Mouse (Mus musculus) midbrain, embryonic 16.5 days (tissue): ENCODE measurements around the gene Hmbs. TPM values are rescaled to one million over a fixed set of nuclear protein-coding genes. Genes with fewer than 3 reads are reported as not detected.
"Not testable (repeated sequence)": the region's sequence is repeated elsewhere in the genome, so short reads cannot be mapped to it uniquely, and the experiment has no call there.

ENCODE experiments used
- ATAC-seq: fragments of 200-750 bp; cut with Nextera tagmentation; 2 replicates; pipeline ENCODE4 v1.8.0; 2017; ENCODE audit warnings: moderate TSS enrichment
- H3K27ac ChIP-seq: fragments of 300-500 bp; sonication (generic); 2 replicates; pipeline ENCODE4 v1.5.1; 2014; ENCODE audit warnings: mild to moderate bottlenecking, low read length, mixed read lengths
- H3K27me3 ChIP-seq: fragments of 300-500 bp; sonication (generic); 2 replicates; pipeline ENCODE4 v1.6.1; 2014; ENCODE audit warnings: low read depth, low read length, mixed read lengths; ENCODE audit not compliant: control insufficient read depth, insufficient read depth
- H3K36me3 ChIP-seq: fragments of 300-500 bp; sonication (generic); 2 replicates; pipeline ENCODE4 v1.6.1; 2014; ENCODE audit warnings: mild to moderate bottlenecking, low read length, moderate library complexity, mixed read lengths; ENCODE audit not compliant: control insufficient read depth, insufficient read depth
- H3K4me1 ChIP-seq: fragments of 300-500 bp; sonication (generic); 2 replicates; pipeline ENCODE4 v1.6.1; 2014; ENCODE audit warnings: mild to moderate bottlenecking, low read length, mixed read lengths; ENCODE audit not compliant: control insufficient read depth, insufficient read depth
- H3K4me2 ChIP-seq: fragments of 300-500 bp; sonication (generic); 2 replicates; pipeline ENCODE4 v1.6.1; 2014; ENCODE audit warnings: mild to moderate bottlenecking, low read length, mixed read lengths
- H3K4me3 ChIP-seq: fragments of 300-500 bp; sonication (generic); 2 replicates; pipeline ENCODE4 v1.5.1; 2014; ENCODE audit warnings: low read depth, mild to moderate bottlenecking, low read length, moderate library complexity, mixed read lengths
- H3K9ac ChIP-seq: fragments of 300-500 bp; sonication (generic); 2 replicates; pipeline ENCODE4 v1.6.1; 2014; ENCODE audit warnings: low read depth, low read length, mixed read lengths
- H3K9me3 ChIP-seq: fragments of 300-500 bp; sonication (generic); replicated peaks from 2 replicates; pipeline ENCODE4 v1.6.1; 2014; ENCODE audit warnings: mild to moderate bottlenecking, low read length, mixed read lengths; ENCODE audit not compliant: control insufficient read depth, poor library complexity, severe bottlenecking
- WGBS: fragments of 180-500 bp; shearing (Covaris S2); extraction: QIAGEN DNeasy Blood & Tissue Kit; methylation state at CpG from one replicate; pipeline ENCODE4 v1.1.7; 2014; 5-methylcytosine and 5-hydroxymethylcytosine counted together
- polyA plus RNA-seq: library from polyadenylated mRNA; unstranded; fragments of >200 nt; fragmentation: Nextera tagmentation; extraction: Ambion mirVana; gene quantifications from 2 replicates; pipeline ENCODE4 v1.2.1, GENCODE M21; 2015

The Hmbs gene
- polyA plus RNA-seq, 1 experiment from 2014 or later = 54.7 TPM

- ATAC-seq, H3K4me2 ChIP-seq, H3K4me3 ChIP-seq, H3K27ac ChIP-seq, H3K36me3 ChIP-seq, H3K9ac ChIP-seq, H3K27me3 ChIP-seq, H3K9me3 ChIP-seq: not testable (repeated sequence)
- WGBS = 87% methylated on average over 2 of the region's 2 CpGs
- peaks cover 17% of the 10 kb centered on the region for H3K4me1 ChIP-seq
These were observed 33.3 kb upstream of the Hmbs start for GRCm38 (mm10) chr9:44377335-44377734.

GRCm38 (mm10) chr9:44376141-44376540 lies 32.1 kb upstream of the Hmbs start:
- 91% methylated on average over 6 of the region's 6 CpGs for WGBS
- no peak for ATAC-seq
- Histone ChIP-seq H3K9ac (no peak overlapping the region), H3K27me3 (no peaks in the 10 kb centered on the region), H3K4me1 (peaks cover 17% of the 10 kb centered on the region), H3K27ac (no peak overlapping the region), H3K4me2 (no peak overlapping the region), H3K4me3 (no peak overlapping the region), H3K36me3 (no peaks in the 10 kb centered on the region), H3K9me3 (no peaks in the 10 kb centered on the region)

- no peak overlapping the region for H3K27ac ChIP-seq
- H3K27me3 ChIP-seq = no peaks in the 10 kb centered on the region
- no peaks in the 10 kb centered on the region for H3K9me3 ChIP-seq
These were observed 29.4 kb upstream of the Hmbs start for GRCm38 (mm10) chr9:44373386-44373785.

GRCm38 (mm10) chr9:44364480-44364879 lies 20.5 kb upstream of the Hmbs start:
- Histone ChIP-seq H3K27me3 (no peaks in the 10 kb centered on the region), H3K9me3 (no peaks in the 10 kb centered on the region), H3K9ac (no peak overlapping the region), H3K36me3 (no peaks in the 10 kb centered on the region), H3K27ac (no peak overlapping the region), H3K4me2 (no peak overlapping the region), H3K4me3 (no peak overlapping the region), H3K4me1 (peaks cover 8% of the 10 kb centered on the region)
- no peak for ATAC-seq
- WGBS = 62% methylated on average over 3 of the region's 3 CpGs

More at GRCm38 (mm10) chr9:44373386-44373785, 29.4 kb upstream of the Hmbs start:
- H3K9ac ChIP-seq = no peak overlapping the region
- no peak overlapping the region for H3K4me2 ChIP-seq
- H3K36me3 ChIP-seq = no peaks in the 10 kb centered on the region
- no peak overlapping the region for H3K4me3 ChIP-seq
- H3K4me1 ChIP-seq = peaks cover 3% of the 10 kb centered on the region
- no peak for ATAC-seq

GRCm38 (mm10) chr9:44361931-44362330 lies 17.9 kb upstream of the Hmbs start:
- H3K36me3 ChIP-seq, H3K27me3 ChIP-seq, H3K4me1 ChIP-seq, H3K9me3 ChIP-seq: not testable (repeated sequence)
- ATAC-seq = peak; percentile 72; the same call in 1 of the 2 replicates
- Histone ChIP-seq H3K4me2 (peak overlapping the region; percentile 96), H3K9ac (peak overlapping the region; percentile 93), H3K27ac (peak overlapping the region; percentile 83), H3K4me3 (peak overlapping the region; percentile 94)
- WGBS = 44% methylated on average over 4 of the region's 4 CpGs

- Histone ChIP-seq H3K9me3 (no peaks in the 10 kb centered on the region), H3K4me3 (peak within 1 kb of the TSS; percentile 94), H3K27me3 (no peaks in the 10 kb centered on the region), H3K27ac (peak within 1 kb of the TSS; percentile 83), H3K4me2 (peak within 1 kb of the TSS; percentile 96), H3K4me1 (peaks cover 8% of the 10 kb centered on the region), H3K36me3 (peaks cover 14% of the 10 kb centered on the region), H3K9ac (peak within 1 kb of the TSS; percentile 93)
- WGBS = under 1% methylated on average over 44 of the region's 44 CpGs
- ATAC-seq = peak; percentile 93
These were observed 17.3 kb upstream of the Hmbs start, which contains the start of gene Vps11 for GRCm38 (mm10) chr9:44361190-44361917. TSS of gene Vps11 (minus strand) at chr9:44361670.

- H3K4me3 ChIP-seq = no peak overlapping the region
- no peaks in the 10 kb centered on the region for H3K27me3 ChIP-seq
- no peaks in the 10 kb centered on the region for H3K9me3 ChIP-seq
- peaks cover 8% of the 10 kb centered on the region for H3K4me1 ChIP-seq
- ATAC-seq = no peak
- H3K36me3 ChIP-seq = peaks cover 51% of the 10 kb centered on the region
- H3K27ac ChIP-seq = no peak overlapping the region
- no peak overlapping the region for H3K4me2 ChIP-seq
- WGBS = 81% methylated on average over 4 of the region's 4 CpGs
- no peak overlapping the region for H3K9ac ChIP-seq
These were observed 13.2 kb upstream of the Hmbs start for GRCm38 (mm10) chr9:44357207-44357606.

- WGBS = 97% methylated on average over 6 of the region's 6 CpGs
- H3K27ac ChIP-seq = no peak overlapping the region
- no peak overlapping the region for H3K4me3 ChIP-seq
- no peak overlapping the region for H3K9ac ChIP-seq
- H3K4me2 ChIP-seq = no peak overlapping the region
- H3K4me1 ChIP-seq = no peaks in the 10 kb centered on the region
- no peak for ATAC-seq
- no peaks in the 10 kb centered on the region for H3K27me3 ChIP-seq
- no peaks in the 10 kb centered on the region for H3K9me3 ChIP-seq
- peaks cover 68% of the 10 kb centered on the region for H3K36me3 ChIP-seq
These were observed 9.1 kb upstream of the Hmbs start for GRCm38 (mm10) chr9:44353142-44353541.

GRCm38 (mm10) chr9:44352337-44352736 lies 8.3 kb upstream of the Hmbs start:
- Histone ChIP-seq H3K9ac (no peak overlapping the region), H3K4me2 (no peak overlapping the region), H3K4me3 (no peak overlapping the region), H3K4me1 (no peaks in the 10 kb centered on the region), H3K27ac (no peak overlapping the region), H3K27me3 (no peaks in the 10 kb centered on the region), H3K36me3 (peaks cover 74% of the 10 kb centered on the region), H3K9me3 (no peaks in the 10 kb centered on the region)
- no peak for ATAC-seq
- WGBS = 91% methylated on average over 10 of the region's 10 CpGs
